Mouse (Mus musculus): ENCODE measurements around the gene Ptpn13.

Ptpn13 gene

DNA sequence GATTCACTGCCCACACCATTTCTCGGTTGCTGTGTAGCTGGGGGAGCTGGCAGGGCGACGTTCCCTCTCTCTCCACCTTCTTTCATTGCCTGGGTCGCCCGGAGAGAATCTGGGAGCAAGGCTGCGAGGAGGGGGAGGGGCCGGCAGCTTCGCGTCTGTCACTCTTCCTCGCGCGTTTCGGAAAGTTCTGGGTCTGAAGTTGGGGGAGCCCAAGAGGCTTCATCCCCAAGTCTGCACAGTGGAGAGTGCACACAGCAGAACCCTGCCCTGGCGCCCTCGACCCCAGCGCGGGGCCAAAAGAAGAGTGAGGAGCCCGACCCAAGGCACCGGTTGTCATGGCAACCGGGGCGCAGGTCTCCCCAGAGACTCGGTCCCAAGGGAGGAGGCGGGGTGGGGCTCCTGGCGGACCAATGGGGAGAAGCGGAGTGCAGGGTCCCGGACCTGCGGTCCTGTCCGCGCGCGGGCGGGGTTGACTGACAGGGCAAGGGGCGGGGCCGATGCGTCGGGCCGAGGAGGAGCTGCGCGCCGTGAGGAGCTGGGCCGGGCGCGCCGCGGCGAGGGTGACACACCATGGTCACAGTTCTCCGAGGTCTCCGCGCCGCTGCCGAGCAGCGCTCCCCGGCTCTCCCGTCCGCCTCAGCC lies at the start of gene Ptpn13:
Gene Ptpn13, plus strand, starts transcription at position 515 of the 642 bp plus-strand sequence.
- DNase-seq: peak; percentile 90

DNA sequence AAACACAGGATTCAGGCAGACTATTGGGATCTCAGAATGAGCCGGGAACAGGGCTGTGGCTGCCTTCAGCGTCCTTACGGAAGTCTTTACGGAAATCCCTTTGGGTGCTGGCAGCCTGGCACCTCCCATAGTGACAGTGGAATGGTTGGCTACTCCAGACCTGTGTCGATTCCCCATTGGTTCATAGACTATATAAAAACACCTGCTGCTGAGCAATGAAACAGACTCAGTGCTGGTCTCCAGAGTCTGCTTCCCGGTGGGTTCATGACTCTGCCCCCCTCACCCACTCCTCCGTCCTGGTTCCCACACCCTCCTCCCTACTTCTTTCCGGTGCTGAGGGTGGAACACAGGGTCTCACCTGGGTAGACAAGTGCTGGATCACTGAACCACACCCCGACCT lies 49.8 kb upstream of the Ptpn13 start:
- DNase-seq: no peak

DNA sequence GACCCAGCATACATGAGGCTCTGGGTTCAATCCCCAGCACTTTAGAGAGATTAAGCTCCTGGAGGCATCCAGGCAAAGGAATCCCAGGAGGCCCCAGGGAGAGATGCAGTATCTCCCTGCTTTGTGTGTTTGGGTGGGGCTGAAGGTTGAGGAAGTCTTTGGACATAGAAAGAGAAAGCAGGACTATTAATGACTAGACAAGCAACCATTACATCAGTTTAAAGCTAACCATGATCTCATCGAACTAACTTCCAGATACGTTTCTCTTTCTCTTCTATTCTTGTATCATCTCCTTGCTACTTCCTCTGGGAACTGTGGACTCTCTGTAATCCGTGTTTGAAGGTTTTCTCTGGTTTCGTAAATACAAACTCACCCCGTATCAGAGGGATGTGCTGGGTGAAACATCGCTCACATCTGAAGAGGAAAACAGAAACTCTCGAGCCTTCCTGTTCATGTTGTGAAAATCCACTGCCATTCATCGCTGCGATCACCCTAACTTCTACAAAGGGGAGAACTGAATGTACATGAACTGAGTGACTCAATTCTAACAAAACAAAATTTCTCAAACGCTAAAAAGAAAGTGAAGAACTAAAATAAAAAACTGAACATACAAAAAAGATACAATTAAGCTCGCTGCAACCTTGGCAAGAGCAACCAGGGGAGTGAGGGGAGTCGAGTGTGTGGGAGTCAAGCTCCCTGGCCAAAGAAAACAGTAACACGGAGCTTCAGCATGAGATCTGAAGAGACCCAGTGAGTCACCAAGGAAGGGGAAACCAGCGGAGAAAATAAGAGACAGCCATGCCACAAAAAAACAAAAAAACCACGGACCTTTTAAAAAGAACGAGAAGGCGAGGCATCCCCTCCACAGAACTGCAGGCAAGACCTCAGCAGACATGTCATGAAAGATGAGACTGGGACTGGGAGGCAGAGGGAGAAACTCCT lies 48.4 kb upstream of the Ptpn13 start:
- DNase-seq: no peak

DNA sequence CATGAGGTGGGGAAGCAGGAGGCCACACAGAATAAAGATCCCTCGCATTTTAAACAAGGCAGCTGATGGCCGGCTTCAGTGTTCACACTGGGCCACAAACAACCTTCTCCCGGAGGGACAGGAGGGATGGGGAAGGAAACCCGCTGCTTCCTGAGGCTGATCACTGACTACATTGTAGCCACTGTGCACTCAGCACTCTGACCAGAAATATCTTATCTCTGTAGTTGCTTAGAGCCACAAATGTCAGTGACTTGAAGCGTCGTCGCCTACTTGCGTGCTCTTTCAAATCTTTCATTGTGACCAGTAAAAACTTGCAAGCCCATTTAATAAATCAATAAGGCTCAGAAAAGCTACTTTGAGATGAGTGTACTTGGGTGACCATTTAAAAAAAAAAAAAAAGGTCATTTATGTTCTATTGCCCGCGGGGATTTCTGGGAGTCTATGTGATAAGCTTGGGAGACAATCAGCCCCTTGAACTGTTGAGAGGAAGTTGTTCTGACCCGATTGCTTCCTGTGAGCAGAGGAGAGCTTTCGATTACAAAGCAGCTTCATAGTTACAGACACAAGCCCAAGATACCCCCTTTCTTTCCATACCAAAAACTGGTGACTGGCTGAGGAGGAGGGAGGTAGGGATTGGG lies 47.4 kb upstream of the Ptpn13 start:
- no peak for DNase-seq

DNA sequence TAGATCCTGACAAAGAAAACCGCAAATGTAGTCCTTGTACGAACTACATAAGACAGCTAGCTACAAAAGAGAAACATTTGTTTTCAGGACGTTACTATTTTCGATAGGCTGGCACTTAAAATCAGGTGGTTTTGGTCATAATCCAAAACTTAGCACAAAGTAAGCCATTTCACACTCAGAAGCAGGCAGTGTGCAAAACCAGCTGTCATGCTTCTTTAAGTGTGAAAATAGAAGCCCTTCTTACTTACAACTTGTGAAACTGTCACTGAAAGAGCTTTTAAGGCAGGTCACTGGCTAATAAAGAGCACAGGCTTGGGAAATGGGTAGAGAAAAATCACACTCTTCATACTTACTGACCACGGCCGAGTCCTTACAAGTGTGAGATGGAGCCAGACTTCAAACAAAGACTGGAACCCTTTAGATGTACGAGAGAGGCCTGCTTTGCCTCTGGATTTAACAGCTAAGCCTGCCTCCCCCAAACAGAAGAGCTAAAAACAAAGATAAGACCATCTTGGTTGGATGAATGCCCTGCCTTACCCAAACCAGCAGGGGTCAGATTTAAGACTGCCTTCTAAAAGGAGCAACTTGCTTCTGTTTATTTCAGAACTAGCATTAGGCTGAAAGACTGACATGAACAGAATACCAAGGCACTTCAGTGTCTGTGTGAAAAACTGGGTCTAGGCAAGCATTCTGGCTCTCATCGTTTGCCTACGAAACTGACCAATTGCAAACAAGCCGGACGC lies 44.0 kb upstream of the Ptpn13 start:
- DNase-seq: no peak

DNA sequence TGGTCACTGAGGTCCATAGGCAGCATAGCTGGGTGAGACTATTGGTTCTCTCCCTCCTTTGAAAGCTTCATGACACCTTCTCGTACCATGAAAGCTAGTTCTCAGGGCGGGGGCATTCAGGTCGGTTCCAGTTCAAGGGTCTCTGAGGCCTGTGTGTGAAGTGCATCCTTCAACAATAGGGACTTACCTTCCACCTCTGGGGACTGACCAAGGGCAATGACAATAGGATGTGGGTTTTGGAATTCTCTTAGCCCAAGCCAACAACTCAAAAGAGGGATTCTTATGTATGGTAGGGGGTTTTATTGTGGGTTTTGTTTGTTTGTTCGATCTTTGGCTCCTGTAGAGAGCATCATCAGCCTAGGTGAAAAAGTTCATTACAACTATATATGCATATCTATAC lies 42.0 kb upstream of the Ptpn13 start:
- no peak for DNase-seq

DNA sequence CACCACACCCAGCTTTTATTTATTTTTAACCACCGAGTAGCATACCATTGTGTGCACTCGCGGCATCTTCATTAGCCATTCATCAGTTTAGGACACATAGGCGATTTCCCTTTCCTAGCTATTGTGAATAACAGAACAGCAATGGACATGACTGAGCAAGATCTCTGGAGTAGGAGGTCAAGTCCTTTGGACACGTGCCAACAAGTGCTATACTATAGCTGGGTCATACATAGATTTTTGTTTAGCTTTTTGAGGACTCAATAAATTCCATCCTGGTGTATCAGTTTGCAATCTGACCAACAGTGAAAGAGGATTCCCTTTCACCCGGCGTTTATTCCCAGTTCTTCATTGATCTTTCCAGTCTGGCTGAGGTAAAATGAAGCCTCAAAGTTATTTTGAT lies 41.0 kb upstream of the Ptpn13 start:
- no peak for DNase-seq

DNA sequence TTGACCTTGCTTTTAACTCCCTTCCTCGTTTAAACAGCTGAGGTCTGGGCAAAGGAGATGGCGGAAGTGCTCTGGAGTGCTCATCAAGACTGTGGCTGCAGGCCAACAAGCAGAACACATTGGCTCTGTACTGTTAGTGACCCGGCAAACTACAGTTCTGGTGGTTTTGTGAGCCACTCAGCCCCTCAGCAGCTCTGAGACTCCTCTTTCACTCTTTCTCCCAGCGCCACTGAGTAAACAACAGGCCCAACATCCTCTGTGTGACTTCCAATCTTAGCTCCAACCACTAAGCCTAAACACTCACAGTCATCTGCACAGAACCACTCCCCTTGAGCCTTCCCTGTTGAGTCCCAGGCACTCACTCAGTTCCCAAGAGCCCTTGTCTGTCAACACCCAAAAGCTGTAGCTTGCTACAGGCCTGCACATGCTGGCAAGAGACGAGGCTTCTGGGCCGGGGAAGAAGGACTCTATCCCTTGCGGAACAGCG lies 37.4 kb upstream of the Ptpn13 start:
- DNase-seq: no peak

DNA sequence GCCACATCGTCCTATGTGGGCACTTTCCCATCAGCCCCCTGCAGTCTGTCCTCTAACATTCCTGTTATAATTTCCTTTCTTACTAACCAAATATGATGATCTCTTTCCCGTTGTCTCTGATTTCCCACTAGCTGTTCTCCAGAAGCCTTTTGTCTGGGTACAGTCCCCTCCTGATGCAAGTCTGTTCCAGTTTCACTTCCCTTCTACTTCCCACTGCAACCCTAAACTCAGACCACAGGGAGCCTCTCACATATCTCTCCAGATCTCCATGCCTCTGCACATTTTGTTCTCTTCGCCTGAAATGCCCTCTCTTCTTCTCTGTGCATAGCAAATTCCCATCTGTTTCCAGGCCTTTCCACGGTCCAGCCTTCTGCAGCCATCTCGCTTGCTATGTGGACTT lies 35.6 kb upstream of the Ptpn13 start:
- no peak for DNase-seq

DNA sequence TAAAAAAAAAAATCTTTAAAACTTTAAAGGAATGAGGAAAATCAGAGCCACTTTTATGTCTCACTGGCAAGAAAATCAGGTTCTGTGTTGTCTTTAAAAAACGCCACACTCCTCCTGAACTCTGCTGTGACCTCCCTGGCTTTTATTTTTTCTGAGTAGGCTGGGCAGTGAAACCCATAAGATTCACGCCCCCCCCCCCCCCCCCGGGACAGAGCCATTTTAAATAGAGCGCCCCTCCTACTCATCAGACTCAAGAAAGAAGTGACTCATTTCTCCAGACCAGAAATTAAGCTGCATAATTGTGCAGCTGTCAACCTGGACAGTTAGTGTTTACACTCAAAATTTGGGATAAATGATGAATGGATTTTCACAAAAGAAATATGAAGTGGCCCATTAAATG lies 31.8 kb upstream of the Ptpn13 start:
- DNase-seq: no peak

DNA sequence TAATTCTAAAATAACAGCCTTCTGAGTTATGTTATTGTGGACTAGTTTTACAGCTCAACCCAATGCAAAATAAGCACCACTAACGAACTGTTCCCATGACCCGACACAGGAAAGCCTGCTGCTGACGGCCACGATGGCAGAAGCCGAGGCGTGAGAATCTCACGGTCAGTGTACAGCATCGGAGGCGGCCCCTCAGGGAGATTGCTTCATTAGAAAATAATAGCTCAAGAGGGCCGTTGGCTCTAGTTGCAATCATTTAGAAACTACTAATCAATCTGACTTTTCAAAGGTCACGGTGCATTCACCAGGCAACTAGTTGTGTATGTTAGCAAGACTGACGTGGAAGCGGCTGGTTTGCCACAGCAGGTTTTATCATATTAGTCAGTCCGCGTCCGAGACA lies 31.2 kb upstream of the Ptpn13 start:
- no peak for DNase-seq

DNA sequence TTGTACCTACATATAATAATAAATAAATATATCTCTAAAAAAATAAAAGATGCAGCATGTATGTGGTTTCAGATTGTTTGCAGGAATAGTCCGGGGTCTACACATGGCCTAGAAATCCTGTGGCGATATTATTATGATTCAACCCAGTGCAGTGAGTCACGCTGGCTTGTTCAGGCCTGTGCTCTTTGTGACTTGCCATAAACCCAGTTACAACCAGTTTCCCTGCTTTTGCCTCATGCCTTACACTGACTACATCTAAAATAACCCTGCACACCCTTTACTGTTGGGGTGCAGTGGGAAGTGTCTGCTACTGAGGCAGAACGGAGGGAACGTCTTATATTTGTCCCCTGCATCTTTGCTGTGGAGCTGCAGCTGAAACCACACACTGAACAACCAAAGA lies 29.3 kb upstream of the Ptpn13 start:
- DNase-seq: no peak

DNA sequence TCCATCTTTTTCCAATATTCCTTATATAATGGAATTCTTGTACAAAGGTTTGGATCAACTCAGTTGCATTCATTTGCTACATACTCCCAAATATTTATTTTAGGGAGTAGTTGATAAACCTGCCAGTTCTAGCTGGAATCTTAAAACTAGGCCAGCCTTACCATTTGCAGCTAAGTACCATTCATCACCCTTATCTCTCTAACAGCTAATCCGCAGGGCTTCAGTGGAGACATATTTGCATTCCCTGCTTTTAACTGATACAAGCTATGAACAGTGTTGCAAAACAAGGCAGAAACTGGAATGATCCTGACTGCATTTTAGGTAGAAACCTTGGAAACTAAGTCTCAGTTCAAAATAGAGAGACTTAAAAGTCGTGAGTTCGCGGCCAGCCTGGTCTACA lies 27.6 kb upstream of the Ptpn13 start:
- DNase-seq: no peak

DNA sequence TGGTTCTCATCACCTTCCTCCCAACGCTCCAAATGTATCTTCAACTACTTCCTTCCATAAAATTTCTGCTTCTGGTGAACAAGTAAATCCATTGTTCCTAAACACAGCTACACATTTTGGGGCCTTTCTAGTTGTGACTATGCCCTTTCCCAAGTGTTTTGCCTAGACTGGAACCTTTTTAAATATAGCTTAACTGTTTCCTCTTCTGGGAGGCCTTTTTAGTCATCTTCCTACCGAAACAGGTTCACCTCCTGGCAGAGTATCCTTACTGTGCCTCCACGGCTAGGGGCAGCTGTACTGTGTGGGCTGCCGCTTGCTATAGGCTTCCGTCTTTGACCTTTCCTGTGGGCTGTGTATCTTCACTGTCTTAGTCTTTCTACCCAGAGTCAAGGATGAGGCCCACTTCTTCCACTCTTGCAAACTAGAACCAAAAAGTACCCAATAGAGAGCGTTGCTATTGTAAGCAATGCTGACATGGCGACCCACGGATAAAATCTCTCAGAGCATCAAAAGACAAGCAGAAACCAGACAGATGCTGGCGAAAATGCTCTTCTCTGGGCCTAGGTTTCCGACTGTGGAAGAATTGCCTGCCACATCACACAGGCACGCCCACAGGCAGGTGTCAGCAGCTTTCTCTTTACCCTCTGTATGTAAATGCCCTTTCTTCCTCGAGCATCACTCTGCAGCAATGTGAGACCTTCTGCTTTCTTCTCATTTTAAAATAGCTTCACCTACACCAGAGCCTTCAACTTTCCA lies 20.6 kb upstream of the Ptpn13 start:
- peak; percentile 44 for DNase-seq

DNA sequence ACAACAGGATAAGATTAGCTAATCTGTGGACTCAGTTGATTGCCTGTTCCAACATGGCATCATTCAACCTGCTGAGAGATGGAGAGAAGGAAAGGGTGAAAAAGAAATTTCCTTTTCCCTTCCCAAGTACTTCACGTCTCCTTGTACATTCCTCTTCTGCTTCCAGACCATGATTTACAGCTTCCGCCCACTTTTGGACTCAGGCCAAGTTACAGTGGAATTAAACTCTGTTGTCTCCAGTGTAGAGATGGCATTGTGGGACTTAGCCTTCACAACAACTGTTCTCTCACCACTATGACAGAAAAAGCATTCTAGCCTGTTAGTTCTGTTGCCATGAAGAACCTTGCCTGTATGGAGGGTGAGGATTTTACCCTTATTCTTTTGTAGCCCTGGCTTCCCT lies 19.1 kb upstream of the Ptpn13 start:
- no peak for DNase-seq

DNA sequence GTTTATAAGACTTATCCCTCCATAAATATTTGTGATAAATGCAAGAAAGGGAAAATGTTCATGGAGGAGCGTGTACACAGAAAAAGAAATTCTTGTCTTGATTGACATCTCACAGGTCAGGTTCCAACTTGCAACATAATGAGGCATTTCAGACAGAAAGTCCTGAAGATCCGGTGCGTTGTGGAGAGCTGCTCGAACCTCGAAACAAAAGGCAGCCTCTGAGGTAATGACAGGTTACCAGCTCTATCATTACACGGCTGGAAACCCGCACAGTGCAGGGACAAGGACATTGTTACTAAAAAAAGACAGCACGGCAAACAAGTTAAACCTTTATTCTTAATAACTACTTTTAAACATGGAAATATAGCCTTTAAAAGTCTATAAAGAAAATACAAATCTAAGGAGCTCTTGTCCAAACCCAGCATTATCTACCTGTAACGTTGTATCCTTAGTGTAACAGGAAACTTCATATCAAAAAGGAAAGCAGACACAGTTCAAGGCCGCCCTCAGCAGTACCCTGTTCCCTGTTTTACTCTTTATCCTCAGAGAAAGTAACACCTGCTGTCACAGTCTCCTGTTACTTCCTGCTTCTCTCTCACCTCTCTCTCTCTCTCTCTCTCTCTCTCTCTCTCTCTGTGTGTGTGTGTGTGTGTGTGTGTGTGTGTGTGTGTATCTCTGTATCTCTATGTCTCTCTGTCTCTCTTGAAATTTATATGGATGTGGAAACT lies 12.8 kb upstream of the Ptpn13 start:
- DNase-seq: no peak

DNA sequence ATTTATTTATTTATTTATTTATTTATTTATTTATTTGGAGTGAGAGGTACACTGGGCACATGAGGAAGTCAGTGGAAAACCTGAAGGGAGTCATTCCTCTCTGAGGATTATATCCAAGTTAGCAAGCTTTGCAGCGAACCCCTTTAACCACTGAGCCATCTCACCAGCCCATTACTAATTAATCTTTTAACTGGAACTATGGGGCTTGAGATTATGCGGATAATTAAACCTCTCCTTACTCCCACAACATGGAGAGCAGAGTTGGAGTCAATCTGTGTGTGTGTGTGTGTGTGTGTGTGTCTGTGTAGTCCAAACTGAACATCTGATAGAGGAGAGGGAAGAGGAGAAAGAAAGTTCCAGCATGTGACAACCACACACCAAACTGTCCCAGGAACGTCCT lies 10.4 kb upstream of the Ptpn13 start:
- no peak for DNase-seq

DNA sequence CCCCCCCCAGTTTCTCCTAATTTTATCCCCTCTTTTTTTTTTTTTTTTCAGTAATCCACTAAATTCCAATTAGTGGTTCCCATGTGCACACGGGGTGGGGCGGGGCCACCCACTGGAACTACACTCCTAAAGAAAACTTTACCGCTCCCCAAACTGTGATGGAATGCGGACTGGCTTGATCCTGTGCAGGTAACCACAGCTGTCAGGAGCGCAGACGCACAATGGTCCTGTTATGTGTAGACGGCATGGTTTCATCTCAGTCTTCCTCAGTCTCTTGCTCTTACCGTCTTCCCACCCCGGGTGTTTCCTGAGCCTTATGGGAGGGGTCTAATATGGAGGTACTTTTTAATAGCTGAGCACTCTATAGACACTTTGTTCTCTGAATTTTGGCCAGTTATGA lies 7.0 kb upstream of the Ptpn13 start:
- no peak for DNase-seq

DNA sequence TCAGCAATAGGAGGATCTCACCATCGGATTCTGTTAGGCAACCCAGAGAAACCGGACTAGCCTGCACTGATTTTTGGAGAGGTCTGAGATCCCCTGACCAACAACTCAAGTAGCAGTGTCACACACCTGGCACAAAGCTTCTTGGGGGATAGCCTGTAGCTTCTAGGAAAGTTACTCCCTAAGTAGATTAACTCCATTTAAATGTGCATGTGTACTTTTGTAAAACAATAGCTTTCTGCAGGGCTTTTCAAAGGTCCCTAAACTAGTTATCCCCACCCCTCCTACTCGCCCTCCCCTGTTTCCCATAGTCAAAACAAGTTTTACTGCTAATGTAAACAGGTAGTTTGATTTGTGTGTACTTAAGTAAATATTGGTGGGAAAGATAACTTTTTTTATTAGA lies 6.1 kb upstream of the Ptpn13 start:
- DNase-seq: no peak

DNA sequence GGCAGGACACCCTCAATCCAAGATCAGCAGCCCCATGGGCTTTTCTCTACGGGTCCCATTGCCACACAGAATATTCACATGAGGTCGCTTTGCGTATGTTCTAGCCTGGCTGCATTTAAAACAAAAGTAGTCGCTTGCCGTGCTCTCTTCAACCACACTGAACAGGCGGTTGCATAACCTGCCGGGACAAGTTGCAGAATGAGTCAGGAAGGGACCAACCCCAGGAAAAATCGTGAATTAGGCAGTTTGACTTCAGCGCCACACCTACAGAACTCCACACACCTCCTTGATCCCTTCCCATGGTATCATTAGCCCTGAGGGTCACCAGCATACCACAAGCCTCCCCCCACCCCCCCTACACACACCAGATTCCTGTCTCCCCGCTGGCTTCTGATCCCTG lies 4.4 kb upstream of the Ptpn13 start:
- no peak for DNase-seq

DNA sequence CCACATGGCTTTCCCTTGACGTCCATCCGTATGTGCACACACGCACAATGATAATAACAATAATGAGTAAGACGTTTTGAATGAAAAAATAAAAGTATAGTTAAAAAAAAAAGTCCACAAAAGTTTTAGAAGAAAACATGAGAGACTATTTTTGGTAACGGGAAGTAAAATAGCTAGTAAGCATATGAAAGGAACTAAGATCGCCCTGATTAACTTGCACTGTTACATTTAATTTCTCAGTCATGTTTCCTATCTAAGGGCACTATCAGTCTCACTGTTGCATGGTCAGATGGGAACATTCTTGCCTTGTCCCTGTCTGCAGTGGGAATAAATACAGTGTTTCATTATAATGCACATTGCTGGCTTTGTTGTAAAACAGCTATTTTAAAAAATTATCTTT lies 2.4 kb upstream of the Ptpn13 start:
- DNase-seq: no peak
